Comparison of ENCODE assay signal across 8 mouse cellular contexts in the genomic region with DNA sequence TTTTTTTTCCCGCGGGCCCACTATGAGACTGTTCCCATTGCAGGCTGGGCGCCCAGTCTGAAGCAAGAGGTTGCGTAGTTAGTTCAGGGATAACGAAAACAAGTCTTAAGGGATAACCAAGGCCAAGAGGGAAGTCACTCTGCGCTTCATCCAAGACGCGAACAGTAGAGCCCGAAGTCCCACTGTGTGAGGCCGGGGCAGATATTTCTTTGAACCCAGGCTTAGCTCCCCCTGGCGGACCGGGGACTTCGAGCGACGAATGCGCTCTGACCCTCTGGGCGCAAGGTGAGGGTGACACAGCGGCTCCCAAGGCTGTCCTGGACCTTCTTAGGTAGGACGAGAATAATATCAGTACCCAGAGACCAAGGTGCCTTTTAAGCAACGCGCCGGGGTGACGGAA. TPM values are rescaled to one million over a fixed set of nuclear protein-coding genes. Genes with fewer than 3 reads are reported as not detected.
DNase-seq lines count a peak whose midpoint lies in the region; ATAC-seq and TF ChIP-seq lines count a peak whose summit lies in the region.

No protein-coding gene starts in this region.

- 3% methylated on average over 23 of the region's 23 CpGs for WGBS in cerebellum, adult 2 months
- WGBS in forebrain, embryonic 16.5 days = under 1% methylated on average over 23 of the region's 23 CpGs
- whole genome bisulfite sequencing in hindbrain, embryonic 10.5 days = 1% methylated on average over 23 of the region's 23 CpGs
- WGBS in limb, embryonic 14.5 days = under 1% methylated on average over 23 of the region's 23 CpGs
- WGBS in midbrain, embryonic 13.5 days = 1% methylated on average over 23 of the region's 23 CpGs
- WGBS in stomach, embryonic 14.5 days = 3% methylated on average over 23 of the region's 23 CpGs

- H3K9me3 ChIP-seq in forebrain, embryonic 16.5 days (ENCODE audit: control insufficient read depth, low read length) = no peaks in the 10 kb centered on the region
- no peaks in the 10 kb centered on the region for H3K9me3 ChIP-seq in hindbrain, embryonic 10.5 days
- H3K9me3 ChIP-seq in limb, embryonic 14.5 days (ENCODE audit: control insufficient read depth, low read length) = no peaks in the 10 kb centered on the region
- H3K9me3 ChIP-seq in midbrain, embryonic 13.5 days = no peaks in the 10 kb centered on the region
- H3K9me3 ChIP-seq in stomach, embryonic 14.5 days (ENCODE audit: control insufficient read depth, low read depth, low read length) = no peaks in the 10 kb centered on the region

- H3K4me3 ChIP-seq in cerebellum, adult 2 months (replicated peaks; ENCODE audit: insufficient read depth, low read depth, low read length) = no peak overlapping the region
- H3K4me3 ChIP-seq in forebrain, embryonic 16.5 days (replicated peaks; ENCODE audit: low read length) = peak overlapping the region; percentile 53
- H3K4me3 ChIP-seq in hindbrain, embryonic 10.5 days = peak overlapping the region; percentile 57
- peak overlapping the region; percentile 60 for H3K4me3 ChIP-seq in limb, embryonic 14.5 days (replicated peaks; ENCODE audit: low read length)
- peak overlapping the region; percentile 52 for H3K4me3 ChIP-seq in midbrain, embryonic 13.5 days (replicated peaks)
- peak overlapping the region; percentile 59 for H3K4me3 ChIP-seq in stomach, embryonic 14.5 days (ENCODE audit: low read depth, low read length)

- peak; percentile 47; the same call in 1 of the 2 replicates for TF ChIP-seq CTCF in cerebellum, adult 2 months (IDR thresholded peaks at IDR 0.05; ENCODE audit: borderline replicate concordance, insufficient read depth, low read depth, low read length)
- TF ChIP-seq CTCF in brain, embryonic 14.5 days (IDR thresholded peaks at IDR 0.05; ENCODE audit: borderline replicate concordance, extremely low read depth, insufficient read depth, insufficient read length) = peak; percentile 55

- peaks cover 2% of the 10 kb centered on the region; the same call in 1 of the 2 replicates for H3K27me3 ChIP-seq in cerebellum, adult 2 months (ENCODE audit: control insufficient read depth, insufficient read depth, low read length)
- peaks cover 85% of the 10 kb centered on the region for H3K27me3 ChIP-seq in forebrain, embryonic 16.5 days (replicated peaks; ENCODE audit: control insufficient read depth, insufficient read depth, low read length)
- peaks cover 99% of the 10 kb centered on the region for H3K27me3 ChIP-seq in hindbrain, embryonic 10.5 days (ENCODE audit: insufficient read depth, poor library complexity, severe bottlenecking)
- H3K27me3 ChIP-seq in limb, embryonic 14.5 days (ENCODE audit: control insufficient read depth, insufficient read depth, low read length) = peaks cover 59% of the 10 kb centered on the region
- peaks cover 99% of the 10 kb centered on the region for H3K27me3 ChIP-seq in midbrain, embryonic 13.5 days
- peaks cover 23% of the 10 kb centered on the region for H3K27me3 ChIP-seq in stomach, embryonic 14.5 days (ENCODE audit: control insufficient read depth, insufficient read depth, low read length)

- no peak for ATAC-seq in forebrain, embryonic 16.5 days
- ATAC-seq in limb, embryonic 14.5 days (ENCODE audit: low FRiP score, low read depth) = no peak
- no peak for ATAC-seq in midbrain, embryonic 13.5 days
- no peak for ATAC-seq in stomach, embryonic 14.5 days (ENCODE audit: insufficient number of reproducible peaks, insufficient read depth, low FRiP score, low read depth)

- peak overlapping the region; percentile 95 for H3K4me2 ChIP-seq in forebrain, embryonic 16.5 days (ENCODE audit: low read length)
- peak overlapping the region; percentile 64 for H3K4me2 ChIP-seq in limb, embryonic 14.5 days (replicated peaks; ENCODE audit: low read depth, low read length, severe bottlenecking)
- H3K4me2 ChIP-seq in midbrain, embryonic 13.5 days (replicated peaks) = peak overlapping the region; percentile 95
- H3K4me2 ChIP-seq in stomach, embryonic 14.5 days (replicated peaks; ENCODE audit: low read depth, low read length) = peak overlapping the region; percentile 98

- no peak for TF ChIP-seq POLR2A in cerebellum, adult 2 months (IDR thresholded peaks at IDR 0.05; ENCODE audit: borderline replicate concordance, insufficient read depth, low read length)
- TF ChIP-seq POLR2A in brain, embryonic 14.5 days (IDR thresholded peaks at IDR 0.05; ENCODE audit: borderline replicate concordance, extremely low read depth, insufficient read depth, insufficient read length, poor library complexity, severe bottlenecking) = no peak
- no peak for TF ChIP-seq POLR2A in limb, embryonic 14.5 days (IDR thresholded peaks at IDR 0.05; ENCODE audit: borderline replicate concordance, extremely low read depth, insufficient read depth, insufficient read length)

- no peaks in the 10 kb centered on the region for H3K36me3 ChIP-seq in forebrain, embryonic 16.5 days (ENCODE audit: control insufficient read depth, insufficient read depth)
- no peaks in the 10 kb centered on the region for H3K36me3 ChIP-seq in hindbrain, embryonic 10.5 days
- H3K36me3 ChIP-seq in limb, embryonic 14.5 days (ENCODE audit: control insufficient read depth, insufficient read depth, low read length) = no peaks in the 10 kb centered on the region
- H3K36me3 ChIP-seq in midbrain, embryonic 13.5 days = no peaks in the 10 kb centered on the region
- H3K36me3 ChIP-seq in stomach, embryonic 14.5 days (ENCODE audit: control insufficient read depth, insufficient read depth, low read length) = no peaks in the 10 kb centered on the region

- H3K9ac ChIP-seq in forebrain, embryonic 16.5 days (replicated peaks; ENCODE audit: low read depth, low read length) = no peak overlapping the region
- H3K9ac ChIP-seq in limb, embryonic 14.5 days (ENCODE audit: low read depth, low read length, severe bottlenecking) = peak overlapping the region; percentile 68
- H3K9ac ChIP-seq in midbrain, embryonic 13.5 days (replicated peaks) = no peak overlapping the region
- H3K9ac ChIP-seq in stomach, embryonic 14.5 days (replicated peaks; ENCODE audit: low read depth, low read length) = no peak overlapping the region

- H3K4me1 ChIP-seq in cerebellum, adult 2 months (ENCODE audit: control insufficient read depth, insufficient read depth, low read length) = no peaks in the 10 kb centered on the region
- peaks cover 44% of the 10 kb centered on the region for H3K4me1 ChIP-seq in forebrain, embryonic 16.5 days (replicated peaks; ENCODE audit: control insufficient read depth, insufficient read depth, low read length)
- peaks cover 72% of the 10 kb centered on the region for H3K4me1 ChIP-seq in hindbrain, embryonic 10.5 days (replicated peaks)
- peaks cover 29% of the 10 kb centered on the region for H3K4me1 ChIP-seq in limb, embryonic 14.5 days (ENCODE audit: control insufficient read depth, insufficient read depth, low read length)
- H3K4me1 ChIP-seq in midbrain, embryonic 13.5 days (replicated peaks) = peaks cover 54% of the 10 kb centered on the region
- peaks cover 29% of the 10 kb centered on the region; the same call in 1 of the 2 replicates for H3K4me1 ChIP-seq in stomach, embryonic 14.5 days (ENCODE audit: control insufficient read depth, insufficient read depth, low read length)

- DNase-seq in cerebellum, adult 2 months = peak; percentile 42 to 60
- no peak for DNase-seq in cerebellum, adult 9-10 months
- peak; percentile 28 for DNase-seq in brain, embryonic 14.5 days (ENCODE audit: low read depth)
- DNase-seq in hindbrain, embryonic 10.5 days (ENCODE audit: low spot score) = peak; percentile 67
- DNase-seq in limb, embryonic 14.5 days (ENCODE audit: low spot score) = peak; percentile 40

- H3K27ac ChIP-seq in cerebellum, adult 2 months (ENCODE audit: insufficient read depth, low read length) = no peak overlapping the region
- H3K27ac ChIP-seq in forebrain, embryonic 16.5 days (ENCODE audit: low read length) = no peak overlapping the region
- H3K27ac ChIP-seq in hindbrain, embryonic 10.5 days = no peak overlapping the region
- peak overlapping the region; percentile 35 for H3K27ac ChIP-seq in limb, embryonic 14.5 days (replicated peaks; ENCODE audit: low read depth, low read length)
- no peak overlapping the region for H3K27ac ChIP-seq in midbrain, embryonic 13.5 days
- H3K27ac ChIP-seq in stomach, embryonic 14.5 days (ENCODE audit: low read length) = no peak overlapping the region

RNA-seq across cellular contexts. Expression of gene Wnt11, which starts 1.7 kb away (rescaled TPM):
- 1.5 and 1.9 TPM in 2 replicates for polyA plus RNA-seq in cerebellum, adult 2 months (2012; rRNA removed)
- 5.4 and 6.2 TPM in 2 replicates for polyA plus RNA-seq in brain, embryonic 14.5 days (2012; rRNA removed)
- polyA plus RNA-seq in forebrain, embryonic 16.5 days (2015; fragmentation: Nextera tagmentation; extraction: Ambion mirVana) = 0.37 and 0.53 TPM in 2 replicates
- polyA plus RNA-seq in hindbrain, embryonic 10.5 days (2016; fragmentation: Nextera tagmentation; extraction: Ambion mirVana) = 0.66 and 1.9 TPM in 2 replicates
- 115 and 178 TPM in 2 replicates for polyA plus RNA-seq in limb, embryonic 14.5 days (2012; rRNA removed)
- polyA plus RNA-seq in limb, embryonic 14.5 days (2014; fragmentation: Nextera tagmentation; extraction: Ambion mirVana) = 39.1 and 40.1 TPM in 2 replicates
- polyA plus RNA-seq in midbrain, embryonic 13.5 days (2015; fragmentation: Nextera tagmentation; extraction: Ambion mirVana) = 0.55 and 0.69 TPM in 2 replicates
- 7.2 and 8.6 TPM in 2 replicates for polyA plus RNA-seq in stomach, embryonic 14.5 days (2014; fragmentation: Nextera tagmentation; extraction: Ambion mirVana)
